ENCODE assay signal across 8 mouse cellular contexts in the genomic region with DNA sequence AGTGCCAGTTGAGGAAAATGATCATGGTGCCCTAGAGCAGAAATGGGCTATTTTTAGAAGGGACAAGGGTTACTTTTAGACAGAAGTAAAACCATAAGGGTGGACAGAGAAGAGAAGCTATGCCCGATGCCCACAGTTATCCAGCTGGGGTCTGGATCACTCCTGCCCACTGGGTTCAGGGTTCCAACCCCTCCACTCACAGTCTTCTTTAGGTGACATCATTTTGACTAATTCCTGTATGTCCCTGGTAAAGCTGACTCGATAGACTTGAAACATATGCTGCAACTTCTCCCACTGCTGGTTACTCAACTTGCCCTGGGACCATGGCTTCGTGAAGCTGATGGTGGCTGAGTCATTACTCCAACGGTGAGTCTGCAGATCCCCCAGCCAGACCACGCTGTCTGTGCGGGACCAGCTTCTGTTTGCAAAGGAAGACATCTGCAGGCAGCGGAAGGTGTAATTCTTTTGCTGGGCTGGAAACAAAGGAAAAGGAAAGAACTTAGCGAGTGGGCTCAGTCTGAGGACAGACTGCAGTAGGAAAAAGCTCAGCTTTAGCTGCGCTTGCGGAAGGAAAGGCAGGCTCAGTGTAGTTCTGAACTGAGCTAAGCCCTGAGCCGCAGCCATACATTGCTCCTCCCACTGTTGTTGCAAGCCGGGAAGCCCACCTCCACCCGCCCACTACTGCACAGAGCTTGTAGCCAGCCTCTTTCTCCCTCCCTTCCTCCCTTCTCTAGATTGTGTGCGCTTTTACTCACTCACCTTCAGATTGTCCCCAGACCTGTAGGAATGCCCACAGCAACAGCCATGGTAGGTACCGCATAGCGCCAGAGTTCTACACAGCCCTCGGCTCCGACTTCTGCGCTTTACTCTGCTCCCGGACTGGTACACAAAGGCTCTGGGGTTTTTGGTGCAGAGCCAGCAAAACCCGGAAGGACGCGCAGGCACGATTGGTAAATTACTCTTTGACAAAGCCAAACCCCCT. TPM values are rescaled to one million over a fixed set of nuclear protein-coding genes. Genes with fewer than 3 reads are reported as not detected.
DNase-seq lines count a peak whose midpoint lies in the region; ATAC-seq lines count a peak whose summit lies in the region.
"Not testable (repeated sequence)": the region's sequence is repeated elsewhere in the genome, so short reads cannot be mapped to it uniquely, and the experiment has no call there.

No protein-coding gene starts in this region.

- peak overlapping the region; percentile 84 for H3K27ac ChIP-seq in intestine, embryonic 16.5 days (ENCODE audit: low read length)
- peak overlapping the region; percentile 93 for H3K27ac ChIP-seq in midbrain, embryonic 10.5 days (replicated peaks)

- peak overlapping the region; percentile 82 for H3K9ac ChIP-seq in intestine, embryonic 16.5 days (ENCODE audit: low read depth, low read length)

- not testable (repeated sequence) for H3K9me3 ChIP-seq in intestine, embryonic 16.5 days (ENCODE audit: control insufficient read depth, low read length); midbrain, embryonic 10.5 days (replicated peaks)

- peak; percentile 87 for ATAC-seq in granulocyte monocyte progenitor cell, adult 5-6 weeks (replicated peaks; ENCODE audit: poor library complexity, severe bottlenecking)
- ATAC-seq in intestine, embryonic 16.5 days: peak; percentile 96

- not testable (repeated sequence) for H3K4me1 ChIP-seq in intestine, embryonic 16.5 days (ENCODE audit: control insufficient read depth, insufficient read depth, low read length)
- peaks cover 17% of the 10 kb centered on the region for H3K4me1 ChIP-seq in midbrain, embryonic 10.5 days

- intact Hi-C loops in left cerebral cortex, postnatal 4 days (cut with DNase I): not testable (repeated sequence)

- H3K4me2 ChIP-seq in intestine, embryonic 16.5 days (ENCODE audit: low read depth, low read length): peak overlapping the region; percentile 63

- not testable (repeated sequence) for H3K27me3 ChIP-seq in intestine, embryonic 16.5 days (replicated peaks; ENCODE audit: control insufficient read depth, insufficient read depth, low read length); midbrain, embryonic 10.5 days (ENCODE audit: low read depth, poor library complexity, severe bottlenecking)

- 4% methylated on average over 23 of the region's 24 CpGs for WGBS in intestine, embryonic 16.5 days
- 9% methylated on average over 24 of the region's 24 CpGs for WGBS in midbrain, embryonic 10.5 days

- DNase-seq in adrenal gland, adult 2 months: peak; percentile 86
- peak; percentile 62 for DNase-seq in embryo, embryonic 11.5 days (ENCODE audit: low read depth, low spot score)
- DNase-seq in left cerebral cortex, postnatal 4 days: peak; percentile 83
- peak; percentile 80 for DNase-seq in midbrain, embryonic 10.5 days (ENCODE audit: low spot score)
- peak; percentile 7 to 33 for DNase-seq in right cerebral cortex, postnatal 36 days (ENCODE audit: low spot score in 2 of 2)
- peak; percentile 57 to 79 for DNase-seq in urinary bladder, postnatal 4 days (ENCODE audit: low spot score in 2 of 2)

- not testable (repeated sequence) for H3K36me3 ChIP-seq in intestine, embryonic 16.5 days (ENCODE audit: control insufficient read depth, insufficient read depth, low read length); midbrain, embryonic 10.5 days

- H3K4me3 ChIP-seq in intestine, embryonic 16.5 days (ENCODE audit: low read length): peak overlapping the region; percentile 64
- peak overlapping the region; percentile 69 for H3K4me3 ChIP-seq in midbrain, embryonic 10.5 days

RNA-seq across cellular contexts. Expression of gene Cd1d1, which starts 0.5 kb away (rescaled TPM):
- total RNA-seq in adrenal gland, adult 2 months (2021): 100 to 1,000 TPM in 1 of 2 experiments, 10 to 100 TPM in 1; 76.1 to 352 TPM
- polyA plus RNA-seq in adrenal gland, adult 2 months (2012; rRNA removed): 167 and 252 TPM in 2 replicates
- 25.6 and 38.4 TPM in 2 replicates for total RNA-seq in granulocyte monocyte progenitor cell, adult 5-6 weeks (2014; fragmentation: Nextera tagmentation)
- total RNA-seq in granulocyte monocyte progenitor cell, adult 5-6 weeks (2017): 18.6 and 18.7 TPM in 2 replicates
- polyA plus RNA-seq in intestine, embryonic 16.5 days (2015; fragmentation: Nextera tagmentation; extraction: Ambion mirVana): 30.0 and 30.5 TPM in 2 replicates
- 1 to 10 TPM; 6.3 to 6.8 TPM for total RNA-seq in left cerebral cortex, postnatal 4 days (2021)
- polyA plus RNA-seq in midbrain, embryonic 10.5 days (2016; fragmentation: Nextera tagmentation; extraction: Ambion mirVana): 20.1 and 29.0 TPM in 2 replicates

Comparison
In these comparisons a context has a peak if more than half of its experiments do, and no peak if none do; other contexts are left out.
1. Peak in every context shown above with its lines: DNase-seq, ATAC-seq, H3K4me3 ChIP-seq and H3K27ac ChIP-seq.
2. DNase-seq: peak in every context shown above with its lines; median percentile 86 in adrenal gland, adult 2 months; 83 in left cerebral cortex, postnatal 4 days; 80 in midbrain, embryonic 10.5 days; 68 in urinary bladder, postnatal 4 days; 62 in embryo, embryonic 11.5 days; 20 in right cerebral cortex, postnatal 36 days.